Mouse (Mus musculus) adrenal gland, adult 10 weeks (tissue): ENCODE results near the gene Ednra. TPM values are rescaled to one million over a fixed set of nuclear protein-coding genes. Genes with fewer than 3 reads are reported as not detected.

Experiments
- polyA plus RNA-seq: library from polyadenylated mRNA; stranded (reverse); fragments of 350-450 nt; fragmentation: Illumina TruSeq; extraction: RNeasy Lipid Tissue Mini Kit (QIAGEN cat#74804); gene quantifications from one replicate; pipeline ENCODE4 v1.2.3, GENCODE M21; 2014; ENCODE audit warnings: low read depth, low replicate concordance

Gene Ednra
- polyA plus RNA-seq: 18.7 TPM

GRCm38 (mm10) chr8:77724046-77724930, at the start of gene Ednra:
Ednra (minus strand) TSS chr8:77724464.

Other genes starting within 250 kb of the Ednra start
- gene Arhgap10, start 206.5 kb downstream of the Ednra start, polyA plus RNA-seq: 40.4 TPM
- gene Prmt9, start 175.1 kb downstream of the Ednra start, polyA plus RNA-seq: 45.3 TPM
- gene Tmem184c, start 113.8 kb downstream of the Ednra start, polyA plus RNA-seq: 213 TPM